Mouse (Mus musculus) ES-Bruce4 (cell line): ENCODE data around the gene Sgk1. TPM values are rescaled to one million over a fixed set of nuclear protein-coding genes. Genes with fewer than 3 reads are reported as not detected.
A peak's percentile ranks its signal among the peaks of the same experiment; 100 is the strongest.

Experiments
- H3K27ac ChIP-seq: 2 replicates; pipeline ENCODE4 v1.5.1; 2012; ENCODE audit warnings: low read length, inconsistent platforms; ENCODE audit not compliant: insufficient read depth
- H3K27me3 ChIP-seq: 2 replicates; pipeline ENCODE4 v1.6.1; 2012; ENCODE audit warnings: mild to moderate bottlenecking, low read length, inconsistent platforms; ENCODE audit not compliant: control insufficient read depth, poor library complexity, insufficient read depth, severe bottlenecking
- H3K36me3 ChIP-seq: 2 replicates; pipeline ENCODE4 v1.6.1; 2012; ENCODE audit warnings: inconsistent platforms, mild to moderate bottlenecking, low read length, moderate library complexity; ENCODE audit not compliant: control insufficient read depth, poor library complexity, insufficient read depth, severe bottlenecking
- H3K4me1 ChIP-seq: one replicate; pipeline ENCODE4 v1.8.1; 2011; ENCODE audit warnings: low read length; ENCODE audit not compliant: control insufficient read depth, insufficient read depth
- H3K4me3 ChIP-seq: 2 replicates; pipeline ENCODE4 v1.5.1; 2011; ENCODE audit warnings: low read depth, mild to moderate bottlenecking, low read length
- H3K9ac ChIP-seq: 2 replicates; pipeline ENCODE4 v1.6.1; 2012; ENCODE audit warnings: low read depth, mild to moderate bottlenecking, inconsistent platforms; ENCODE audit not compliant: poor library complexity, severe bottlenecking
- H3K9me3 ChIP-seq: replicated peaks from 2 replicates; pipeline ENCODE4 v1.6.1; 2012; ENCODE audit warnings: mild to moderate bottlenecking, low read length, inconsistent platforms; ENCODE audit not compliant: control insufficient read depth, poor library complexity, insufficient read depth, severe bottlenecking
- CTCF ChIP-seq: IDR thresholded peaks from one replicate; pipeline ENCODE4 v1.8.1; 2011; ENCODE audit warnings: low read depth, low read length
- EP300 ChIP-seq: IDR thresholded peaks from 2 replicates; pipeline ENCODE4 v1.6.1; 2011; ENCODE audit warnings: low read depth, low read length; ENCODE audit not compliant: insufficient read depth
- POLR2A ChIP-seq: IDR thresholded peaks from one replicate; pipeline ENCODE4 v1.8.1; 2011; ENCODE audit warnings: low read length; ENCODE audit not compliant: insufficient read depth
- polyA plus RNA-seq: library from polyadenylated mRNA; stranded (reverse); fragments of >200 nt; gene quantifications from 2 replicates; pipeline ENCODE4 v1.2.4, GENCODE M21; 2011; ENCODE audit warnings: low read depth; ENCODE audit not compliant: missing spikeins, insufficient read depth, insufficient read length

The Sgk1 gene
- polyA plus RNA-seq, 1 experiment = 386 TPM

DNA sequence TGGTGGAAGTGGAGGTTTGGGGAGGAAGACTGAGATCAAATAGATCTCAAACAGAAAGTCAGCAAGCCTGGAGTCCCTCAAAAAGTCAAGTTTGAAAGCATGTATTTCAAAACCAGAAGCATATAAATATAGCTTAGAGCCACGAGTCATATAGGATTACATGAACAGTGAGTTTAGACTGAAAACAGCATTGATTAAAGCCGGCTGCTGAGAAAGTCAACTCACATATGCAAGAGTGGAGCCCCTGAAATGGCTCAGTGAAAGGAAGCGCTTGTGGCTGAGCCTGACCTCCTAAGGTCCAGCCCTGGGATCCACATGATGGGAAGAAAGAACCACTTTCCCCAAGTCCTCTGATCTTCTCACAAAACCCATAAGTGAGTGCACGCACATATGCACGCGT lies 38.7 kb upstream of the Sgk1 start:
- no peak overlapping the region for H3K27ac ChIP-seq
- H3K27me3 ChIP-seq = no peaks in the 10 kb centered on the region
- no peak for TF ChIP-seq EP300
- TF ChIP-seq POLR2A = no peak
- no peak for TF ChIP-seq CTCF
- no peaks in the 10 kb centered on the region for H3K36me3 ChIP-seq
- no peak overlapping the region for H3K4me3 ChIP-seq
- H3K9ac ChIP-seq = no peak overlapping the region
- H3K4me1 ChIP-seq = peaks cover 9% of the 10 kb centered on the region
- no peaks in the 10 kb centered on the region for H3K9me3 ChIP-seq

DNA sequence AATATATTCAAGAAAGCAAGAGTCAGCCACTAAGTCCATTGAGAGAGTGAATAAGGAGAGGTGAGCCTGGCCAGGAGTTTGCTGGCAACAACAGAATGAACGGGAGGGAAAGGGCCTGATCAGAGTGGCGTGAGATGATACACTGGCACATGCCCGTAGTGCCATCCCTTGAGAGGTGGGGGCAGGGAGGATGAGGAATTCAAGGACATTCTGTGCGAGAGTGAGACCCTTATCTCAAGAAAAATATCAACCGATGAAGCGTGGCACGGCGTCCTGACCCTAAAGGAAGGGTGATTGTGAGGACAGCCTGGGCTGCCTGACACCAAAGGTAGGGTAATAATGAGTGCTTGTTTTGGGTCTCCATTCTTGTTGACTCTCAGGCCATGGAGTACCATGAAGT lies 38.1 kb upstream of the Sgk1 start:
- no peak for TF ChIP-seq POLR2A
- no peak for TF ChIP-seq CTCF
- no peak for TF ChIP-seq EP300
- Histone ChIP-seq H3K9me3 (no peaks in the 10 kb centered on the region), H3K9ac (no peak overlapping the region), H3K4me1 (peaks cover 9% of the 10 kb centered on the region), H3K4me3 (peak overlapping the region; percentile 13; the same call in 1 of the 2 replicates), H3K27ac (peak overlapping the region; percentile 39), H3K36me3 (no peaks in the 10 kb centered on the region), H3K27me3 (no peaks in the 10 kb centered on the region)

DNA sequence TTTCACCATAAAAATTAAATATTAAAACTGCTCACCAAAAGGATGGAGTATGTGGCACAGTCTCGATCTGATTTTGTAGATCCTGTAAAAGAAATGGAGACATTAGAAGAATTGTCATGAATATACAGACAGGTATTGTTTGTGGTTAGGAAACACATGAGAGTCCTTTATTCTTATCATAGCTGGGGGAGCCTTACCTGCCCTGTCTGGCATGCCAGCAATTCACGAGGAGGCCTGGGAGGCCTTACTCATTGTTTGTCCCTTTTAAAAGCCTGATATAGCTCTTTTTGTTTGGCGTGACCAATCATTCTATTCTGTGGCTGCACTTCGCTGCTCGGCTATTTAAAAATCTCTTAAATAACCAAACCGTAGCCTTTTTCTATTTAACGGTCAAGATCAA lies 37.6 kb upstream of the Sgk1 start:
- Histone ChIP-seq H3K36me3 (no peaks in the 10 kb centered on the region), H3K4me1 (peaks cover 9% of the 10 kb centered on the region), H3K4me3 (no peak overlapping the region), H3K9me3 (no peaks in the 10 kb centered on the region), H3K27me3 (no peaks in the 10 kb centered on the region), H3K27ac (peak overlapping the region; percentile 100), H3K9ac (peak overlapping the region; percentile 63; the same call in 1 of the 2 replicates)
- TF ChIP-seq CTCF = no peak
- 0 out of 2 replicates have a peak, but pooled peaks have one; percentile 2 for TF ChIP-seq EP300

DNA sequence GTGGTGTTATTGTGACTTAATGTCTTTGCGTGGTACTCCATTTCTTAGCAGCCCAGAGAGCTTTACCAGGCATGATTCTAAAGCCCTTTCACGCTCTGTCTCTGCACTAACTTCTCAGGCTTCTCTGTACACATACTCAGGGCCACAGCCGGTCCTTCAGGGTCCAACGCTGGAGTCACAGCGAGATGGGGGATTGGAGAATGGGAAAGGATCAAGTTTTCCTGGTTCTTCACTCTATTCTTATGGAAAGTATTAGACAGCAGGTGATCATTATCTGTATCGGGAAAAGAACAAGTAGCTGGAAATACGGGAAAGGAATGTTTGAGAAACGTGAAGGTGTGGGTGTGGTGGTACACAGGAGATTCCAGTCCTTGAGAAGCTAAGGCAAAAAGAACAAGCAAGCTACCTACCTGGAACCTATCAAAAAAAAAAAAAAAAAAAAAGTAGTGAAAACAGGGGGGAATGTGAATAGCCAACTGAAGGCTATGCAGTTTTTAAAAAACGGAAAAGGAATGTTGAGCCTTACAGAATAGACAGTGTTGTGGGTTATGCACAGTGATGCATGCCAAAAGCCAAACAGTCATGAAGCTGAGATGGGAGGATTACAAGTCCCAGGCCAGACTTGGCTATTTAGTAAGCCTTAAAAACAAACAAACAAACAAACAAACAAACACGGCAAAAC lies 36.2 kb upstream of the Sgk1 start:
- H3K27me3 ChIP-seq = no peaks in the 10 kb centered on the region
- H3K4me1 ChIP-seq = peaks cover 14% of the 10 kb centered on the region
- H3K27ac ChIP-seq = peak overlapping the region; percentile 100
- H3K9me3 ChIP-seq = no peaks in the 10 kb centered on the region
- no peaks in the 10 kb centered on the region for H3K36me3 ChIP-seq
- peak overlapping the region; percentile 63 for H3K9ac ChIP-seq
- H3K4me3 ChIP-seq = no peak overlapping the region
- TF ChIP-seq POLR2A = no peak
- no peak for TF ChIP-seq CTCF
- peak; percentile 83 for TF ChIP-seq EP300

DNA sequence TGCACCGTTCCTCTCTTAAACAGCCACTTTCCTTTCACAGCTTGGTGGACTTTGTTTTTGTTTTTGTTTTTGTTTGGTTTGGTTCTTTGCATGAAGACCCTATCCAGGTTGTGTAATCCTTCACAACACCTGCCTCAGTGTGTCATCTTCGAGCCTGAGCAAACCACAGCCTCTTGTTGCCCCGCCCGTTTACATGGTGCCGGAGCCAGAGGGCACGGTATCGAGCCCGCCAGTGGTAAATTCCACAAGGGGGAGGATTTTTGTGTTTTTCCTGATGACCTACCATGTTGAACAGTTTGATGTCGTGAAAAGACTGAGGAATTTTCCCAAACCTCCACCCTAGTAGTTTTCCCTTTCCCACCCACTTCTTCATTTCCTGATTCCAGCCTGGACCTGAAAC lies 35.6 kb upstream of the Sgk1 start:
- Histone ChIP-seq H3K27ac (peak overlapping the region; percentile 100), H3K36me3 (no peaks in the 10 kb centered on the region), H3K4me3 (0 out of 2 replicates have a peak overlapping the region, but pooled peaks have one; percentile 10), H3K9me3 (no peaks in the 10 kb centered on the region), H3K4me1 (peaks cover 14% of the 10 kb centered on the region), H3K27me3 (no peaks in the 10 kb centered on the region), H3K9ac (peak overlapping the region; percentile 49)
- peak; percentile 79 for TF ChIP-seq EP300
- no peak for TF ChIP-seq CTCF

DNA sequence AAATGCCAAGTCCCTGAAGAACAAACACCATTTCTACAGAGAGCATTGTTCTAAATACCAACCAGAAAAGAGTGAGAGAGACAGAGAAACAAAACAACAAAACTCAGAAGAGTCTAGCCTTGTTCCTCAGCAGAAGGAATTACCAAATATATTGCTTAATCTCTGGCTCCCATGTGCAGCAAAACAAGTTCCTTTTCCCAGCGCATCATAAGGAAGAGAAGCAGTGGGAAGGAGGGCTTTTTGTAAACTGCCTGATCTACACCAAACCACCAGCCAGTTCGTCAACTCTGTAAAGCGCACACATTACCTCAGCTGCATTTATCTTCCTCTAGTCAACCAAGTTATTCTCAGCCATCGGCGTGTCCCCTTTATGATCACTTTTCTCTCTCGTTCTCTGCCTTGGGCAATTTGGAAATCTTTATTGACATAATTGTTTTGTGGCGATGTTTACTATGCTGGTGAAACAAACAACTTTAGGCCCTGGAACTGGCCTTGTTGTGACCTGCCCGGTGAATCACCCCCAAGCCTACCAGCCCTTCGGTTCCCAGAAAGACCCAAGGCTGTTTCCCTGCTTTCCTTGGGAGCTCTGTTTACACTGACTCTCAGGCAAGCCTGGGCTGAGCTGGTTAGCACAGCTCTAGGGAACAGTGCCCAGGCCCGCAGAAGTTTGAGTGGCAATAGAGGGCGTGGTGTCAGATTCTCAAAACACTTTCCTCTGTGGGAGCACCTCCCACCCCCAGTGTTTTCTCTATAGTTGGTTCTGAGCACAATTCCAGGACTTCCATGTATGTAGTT lies 34.8 kb upstream of the Sgk1 start:
- peak; percentile 91 for TF ChIP-seq EP300
- TF ChIP-seq CTCF = no peak
- Histone ChIP-seq H3K9ac (peak overlapping the region; percentile 49), H3K4me1 (peaks cover 14% of the 10 kb centered on the region), H3K27ac (peak overlapping the region; percentile 100), H3K4me3 (no peak overlapping the region), H3K9me3 (no peaks in the 10 kb centered on the region), H3K27me3 (no peaks in the 10 kb centered on the region), H3K36me3 (no peaks in the 10 kb centered on the region)
